Mouse (Mus musculus) MEL (cell line): ENCODE measurements at regions not wholly inside any gene's neighbourhood (a gene's known extent, or its start where the extent isn't known, plus 50 kb on each side); places are given as distances from the start of the nearest gene placed in this dataset.

Experiments used
- DNase-seq: peaks from one replicate; pipeline ENCODE4 v3.0.0; 2011; ENCODE audit warnings: low read depth, low spot score
- H3K27ac ChIP-seq: 2 replicates; pipeline ENCODE4 v1.5.1; 2012; ENCODE audit warnings: low read depth, mild to moderate bottlenecking, control low read depth, low read length, moderate library complexity; ENCODE audit not compliant: control insufficient read depth
- H3K27me3 ChIP-seq, 2 experiments: fragments of 150-350 bp in 1 of 2; sonication (generic) in 1 of 2; 2 replicates each; pipeline ENCODE4 v1.6.1; 2012; ENCODE audit warnings: low read length in 2 of 2, mild to moderate bottlenecking in 2 of 2, improper control_type of control experiment in 1 of 2, moderate library complexity in 1 of 2; ENCODE audit not compliant: insufficient read depth in 2 of 2, control insufficient read depth in 1 of 2
- H3K36me3 ChIP-seq, 2 experiments: 2 replicates each; pipeline ENCODE4 v1.6.1; 2012 to 2014; ENCODE audit warnings: low read length in 2 of 2, improper control_type of control experiment in 1 of 2, inconsistent platforms in 1 of 2, mild to moderate bottlenecking in 1 of 2; ENCODE audit not compliant: insufficient read depth in 2 of 2, control insufficient read depth in 1 of 2
- H3K4me1 ChIP-seq, 2 experiments: fragments of 150-350 bp in 1 of 2; sonication (generic) in 1 of 2; 2 replicates each; pipeline ENCODE4 v1.6.1; 2012; ENCODE audit warnings: low read length in 2 of 2, improper control_type of control experiment in 1 of 2, mild to moderate bottlenecking in 1 of 2; ENCODE audit not compliant: insufficient read depth in 2 of 2, control insufficient read depth in 1 of 2
- H3K4me3 ChIP-seq, 2 experiments: fragments of 150-350 bp in 1 of 2; sonication (generic) in 1 of 2; 2 replicates each; pipeline ENCODE4 v1.5.1; 2012; ENCODE audit warnings: low read depth in 2 of 2, low read length in 2 of 2, mild to moderate bottlenecking in 2 of 2, moderate library complexity in 2 of 2, control low read depth in 1 of 2, improper control_type of control experiment in 1 of 2; ENCODE audit not compliant: control insufficient read depth in 1 of 2, insufficient read depth in 1 of 2
- H3K79me2 ChIP-seq: 2 replicates; pipeline ENCODE4 v1.6.1; 2012; ENCODE audit warnings: mild to moderate bottlenecking, low read length, moderate library complexity; ENCODE audit not compliant: control insufficient read depth, poor library complexity, insufficient read depth
- H3K9ac ChIP-seq: 2 replicates; pipeline ENCODE4 v1.6.1; 2012; ENCODE audit warnings: low read depth, mild to moderate bottlenecking, control low read depth, low read length, moderate library complexity; ENCODE audit not compliant: control insufficient read depth, poor library complexity, severe bottlenecking
- H3K9me3 ChIP-seq: fragments of 150-350 bp; sonication (generic); replicated peaks from 2 replicates; pipeline ENCODE4 v1.6.1; 2012; ENCODE audit warnings: mild to moderate bottlenecking, low read length, improper control_type of control experiment, moderate library complexity; ENCODE audit not compliant: insufficient read depth
- BHLHE40 ChIP-seq: IDR thresholded peaks from 2 replicates; pipeline ENCODE4 v1.6.1; 2012; ENCODE audit warnings: low read depth, mild to moderate bottlenecking, inconsistent platforms, low read length, improper control_type of control experiment, borderline replicate concordance
- CHD1 ChIP-seq: IDR thresholded peaks from 2 replicates; pipeline ENCODE4 v1.6.1; 2012; ENCODE audit warnings: low read depth, mild to moderate bottlenecking, inconsistent platforms, low read length, improper control_type of control experiment
- E2F4 ChIP-seq: IDR thresholded peaks from 2 replicates; pipeline ENCODE4 v1.6.1; 2011; ENCODE audit warnings: low read depth, low read length, improper control_type of control experiment, borderline replicate concordance
- EP300 ChIP-seq, 2 experiments: IDR thresholded peaks; 2 replicates each; pipeline ENCODE4 v1.6.1; 2011; ENCODE audit warnings: improper control_type of control experiment in 2 of 2, low read length in 2 of 2, low read depth in 1 of 2, mild to moderate bottlenecking in 1 of 2
- ETS1 ChIP-seq: IDR thresholded peaks from 2 replicates; pipeline ENCODE4 v1.6.1; 2012; ENCODE audit warnings: low read depth, mild to moderate bottlenecking, inconsistent platforms, low read length, improper control_type of control experiment, moderate library complexity
- GABPA ChIP-seq: IDR thresholded peaks from 2 replicates; pipeline ENCODE4 v1.6.1; 2012; ENCODE audit warnings: low read depth, mild to moderate bottlenecking, inconsistent platforms, low read length, improper control_type of control experiment, moderate library complexity
- GATA1 ChIP-seq: IDR thresholded peaks from 2 replicates; pipeline ENCODE4 v1.6.1; 2011; ENCODE audit warnings: low read depth, low read length, improper control_type of control experiment
- HCFC1 ChIP-seq: IDR thresholded peaks from 2 replicates; pipeline ENCODE4 v1.6.1; 2012; ENCODE audit warnings: low read depth, mild to moderate bottlenecking, inconsistent platforms, low read length, improper control_type of control experiment, moderate library complexity
- JUND ChIP-seq: IDR thresholded peaks from 2 replicates; pipeline ENCODE4 v1.6.1; 2011; ENCODE audit warnings: low read depth, mild to moderate bottlenecking, improper control_type of control experiment, low read length
- MAFK ChIP-seq: IDR thresholded peaks from 2 replicates; pipeline ENCODE4 v1.6.1; 2011; ENCODE audit warnings: low read depth, mild to moderate bottlenecking, low read length, improper control_type of control experiment, borderline replicate concordance
- MAX ChIP-seq: IDR thresholded peaks from 2 replicates; pipeline ENCODE4 v1.6.1; 2011; ENCODE audit warnings: low read length, improper control_type of control experiment
- MXI1 ChIP-seq: IDR thresholded peaks from 2 replicates; pipeline ENCODE4 v1.6.1; 2011; ENCODE audit warnings: mild to moderate bottlenecking, low read depth, low read length, improper control_type of control experiment
- MYB ChIP-seq: IDR thresholded peaks from 2 replicates; pipeline ENCODE4 v1.6.1; 2011; ENCODE audit warnings: mild to moderate bottlenecking, low read depth, low read length, improper control_type of control experiment
- MYC ChIP-seq: IDR thresholded peaks from 2 replicates; pipeline ENCODE4 v1.6.1; 2011; ENCODE audit warnings: low read depth, mild to moderate bottlenecking, low read length, improper control_type of control experiment, moderate library complexity
- NELFE ChIP-seq: IDR thresholded peaks from 2 replicates; pipeline ENCODE4 v1.6.1; 2011; ENCODE audit warnings: low read depth, low read length, improper control_type of control experiment
- NRF1 ChIP-seq: IDR thresholded peaks from 2 replicates; pipeline ENCODE4 v1.6.1; 2014; ENCODE audit warnings: low read depth, mild to moderate bottlenecking, inconsistent platforms, low read length, improper control_type of control experiment, moderate library complexity; ENCODE audit not compliant: poor library complexity, insufficient read depth, severe bottlenecking
- POLR2A ChIP-seq, 2 experiments: IDR thresholded peaks; 2 replicates each; pipeline ENCODE4 v1.6.1; 2011 to 2012; ENCODE audit warnings: low read length in 2 of 2, mild to moderate bottlenecking in 2 of 2, control low read depth in 1 of 2, improper control_type of control experiment in 1 of 2, low read depth in 1 of 2, moderate library complexity in 1 of 2; ENCODE audit not compliant: control insufficient read depth in 1 of 2, insufficient read depth in 1 of 2, poor library complexity in 1 of 2
- POLR2AphosphoS2 ChIP-seq: IDR thresholded peaks from 2 replicates; pipeline ENCODE4 v1.6.1; 2011; ENCODE audit warnings: low read length, improper control_type of control experiment
- RAD21 ChIP-seq: IDR thresholded peaks from 2 replicates; pipeline ENCODE4 v1.6.1; 2011; ENCODE audit warnings: mild to moderate bottlenecking, low read depth, low read length, improper control_type of control experiment
- RCOR1 ChIP-seq: IDR thresholded peaks from 2 replicates; pipeline ENCODE4 v1.6.1; 2012; ENCODE audit warnings: low read depth, mild to moderate bottlenecking, inconsistent platforms, low read length, improper control_type of control experiment
- SIN3A ChIP-seq: IDR thresholded peaks from 2 replicates; pipeline ENCODE4 v1.6.1; 2012; ENCODE audit warnings: low read length, improper control_type of control experiment, inconsistent platforms
- TBP ChIP-seq: IDR thresholded peaks from 2 replicates; pipeline ENCODE4 v1.8.0; 2011; ENCODE audit warnings: low read depth, low read length, improper control_type of control experiment
- TCF12 ChIP-seq: IDR thresholded peaks from 2 replicates; pipeline ENCODE4 v1.6.1; 2014; ENCODE audit warnings: low read depth, mild to moderate bottlenecking, inconsistent platforms, low read length, improper control_type of control experiment, moderate library complexity
- UBTF ChIP-seq: IDR thresholded peaks from 2 replicates; pipeline ENCODE4 v1.6.1; 2012; ENCODE audit warnings: low read depth, mild to moderate bottlenecking, inconsistent platforms, low read length, improper control_type of control experiment, moderate library complexity, borderline replicate concordance; ENCODE audit not compliant: insufficient read depth
- USF2 ChIP-seq, 2 experiments: IDR thresholded peaks; 2 replicates each; pipeline ENCODE4 v1.6.1; 2011 to 2012; ENCODE audit warnings: improper control_type of control experiment in 2 of 2, low read length in 2 of 2, borderline replicate concordance in 1 of 2, inconsistent platforms in 1 of 2, low read depth in 1 of 2, mild to moderate bottlenecking in 1 of 2; ENCODE audit not compliant: insufficient read depth in 1 of 2
- ZKSCAN1 ChIP-seq: IDR thresholded peaks from 2 replicates; pipeline ENCODE4 v1.6.1; 2012; ENCODE audit warnings: low read depth, mild to moderate bottlenecking, inconsistent platforms, low read length, improper control_type of control experiment, moderate library complexity
- ZMIZ1 ChIP-seq: IDR thresholded peaks from 2 replicates; pipeline ENCODE4 v1.6.1; 2012; ENCODE audit warnings: low read depth, mild to moderate bottlenecking, inconsistent platforms, low read length, improper control_type of control experiment, moderate library complexity

GRCm38 (mm10) chr14:110871339-110871738 lies 116.4 kb upstream of the Slitrk6 start:
- TF ChIP-seq E2F4 (no peak), ETS1 (no peak), CHD1 (no peak), MYC (no peak), USF2 (IDR thresholded peaks at IDR 0.05; ENCODE audit: borderline replicate concordance in 1 of 2, insufficient read depth in 1 of 2, low read depth in 1 of 2, low read length in 2 of 2) (no peak), SIN3A (no peak), MAFK (no peak), POLR2AphosphoS2 (no peak), ZKSCAN1 (no peak), MXI1 (no peak), MYB (no peak), NELFE (no peak), HCFC1 (no peak), RAD21 (no peak), MAX (no peak), UBTF (no peak), NRF1 (no peak), JUND (no peak), TCF12 (no peak), GABPA (no peak), ZMIZ1 (no peak), POLR2A (IDR thresholded peaks at IDR 0.05; ENCODE audit: control insufficient read depth in 1 of 2, insufficient read depth in 1 of 2, low read depth in 1 of 2, low read length in 2 of 2, poor library complexity in 1 of 2) (no peak), TBP (no peak), GATA1 (peak; percentile 69), RCOR1 (peak; percentile 81), EP300 (IDR thresholded peaks at IDR 0.05; ENCODE audit: low read depth in 1 of 2, low read length in 2 of 2) (peak in 1 of 2 experiments; percentile 50; a peak in 1 of 4 replicates), BHLHE40 (peak; percentile 43; the same call in 1 of the 2 replicates)
- TF ChIP-seq, all 39 proteins: peak for 4
- no peaks in the 10 kb centered on the region for H3K9me3 ChIP-seq
- no peaks in the 10 kb centered on the region for H3K79me2 ChIP-seq
- no peaks in the 10 kb centered on the region for H3K4me1 ChIP-seq
- H3K27me3 ChIP-seq: no peaks in the 10 kb centered on the region
- H3K9ac ChIP-seq: no peak overlapping the region
- H3K27ac ChIP-seq: no peak overlapping the region
- H3K36me3 ChIP-seq: no peaks in the 10 kb centered on the region
- peak; percentile 12 for DNase-seq
- H3K4me3 ChIP-seq: no peak overlapping the region
